Mouse (Mus musculus) CH12.LX (cell line): ENCODE measurements at regions not wholly inside any gene's neighbourhood (a gene's known extent, or its start where the extent isn't known, plus 50 kb on each side); places are given as distances from the start of the nearest gene placed in this dataset.

Source experiments
- DNase-seq: peaks from one replicate; pipeline ENCODE4 v3.0.0-alpha.2; 2013; ENCODE audit errors: extremely low read depth
- H3K27ac ChIP-seq: 2 replicates; pipeline ENCODE4 v1.5.1; 2012; ENCODE audit warnings: low read depth, mild to moderate bottlenecking, control low read depth, moderate library complexity; ENCODE audit not compliant: insufficient read depth
- H3K27me3 ChIP-seq: replicated peaks from 2 replicates; pipeline ENCODE3; 2012; ENCODE audit warnings: inconsistent platforms
- H3K36me3 ChIP-seq, 2 experiments: replicated peaks in 1 of 2; 2 replicates each; pipeline versions ENCODE3 to v1.6.1; 2012; ENCODE audit warnings: inconsistent platforms in 1 of 2, low read length in 1 of 2, mild to moderate bottlenecking in 1 of 2, mixed read lengths in 1 of 2, moderate library complexity in 1 of 2; ENCODE audit not compliant: control insufficient read depth in 1 of 2, insufficient read depth in 1 of 2
- H3K4me1 ChIP-seq, 2 experiments: 2 replicates each; pipeline ENCODE4 v1.6.1; 2012; ENCODE audit warnings: inconsistent platforms in 1 of 2, moderate library complexity in 1 of 2; ENCODE audit not compliant: insufficient read depth in 2 of 2, control insufficient read depth in 1 of 2
- H3K4me2 ChIP-seq: 2 replicates; pipeline ENCODE4 v1.6.1; 2012; ENCODE audit warnings: low read depth, mild to moderate bottlenecking, control low read depth; ENCODE audit not compliant: poor library complexity, insufficient read depth, severe bottlenecking
- H3K4me3 ChIP-seq, 3 experiments: fragments of 150-350 bp in 1 of 3; sonication (generic) in 1 of 3; replicated peaks in 1 of 3; 2 replicates each; pipeline versions ENCODE3 to v1.5.1; 2011 to 2012; ENCODE audit warnings: low read depth in 2 of 3, low read length in 2 of 3, mild to moderate bottlenecking in 2 of 3, moderate library complexity in 2 of 3, control low read depth in 1 of 3, improper control_type of control experiment in 1 of 3, inconsistent platforms in 1 of 3, mixed read lengths in 1 of 3; ENCODE audit not compliant: poor library complexity in 1 of 3
- H3K79me2 ChIP-seq: replicated peaks from 2 replicates; pipeline ENCODE4 v1.6.1; 2012; ENCODE audit warnings: mild to moderate bottlenecking, moderate library complexity; ENCODE audit not compliant: control insufficient read depth, poor library complexity, insufficient read depth, severe bottlenecking; ENCODE audit errors: extremely low read depth
- H3K9ac ChIP-seq: 2 replicates; pipeline ENCODE4 v1.6.1; 2012; ENCODE audit warnings: low read depth, mild to moderate bottlenecking, control low read depth, moderate library complexity; ENCODE audit not compliant: insufficient read depth
- H3K9me3 ChIP-seq: replicated peaks from 2 replicates; pipeline ENCODE3; 2012; ENCODE audit warnings: low read length, inconsistent platforms, mixed read lengths
- CTCF ChIP-seq, 2 experiments: IDR thresholded peaks in 1 of 2; conservative IDR thresholded peaks in 1 of 2; 2 replicates each; pipeline ENCODE4 v1.5.1; 2011 to 2012; ENCODE audit warnings: low read depth in 2 of 2, low read length in 2 of 2, improper control_type of control experiment in 1 of 2, inconsistent platforms in 1 of 2, mild to moderate bottlenecking in 1 of 2, moderate library complexity in 1 of 2
- MYC ChIP-seq: IDR thresholded peaks from 2 replicates; pipeline ENCODE4 v1.6.1; 2011; ENCODE audit warnings: low read depth, mild to moderate bottlenecking, improper control_type of control experiment, low read length
- NRF1 ChIP-seq: IDR thresholded peaks from 2 replicates; pipeline ENCODE4 v1.6.1; 2014; ENCODE audit warnings: low read depth, mild to moderate bottlenecking, inconsistent platforms, low read length, improper control_type of control experiment, moderate library complexity
- RAD21 ChIP-seq: IDR thresholded peaks from 2 replicates; pipeline ENCODE4 v1.6.1; 2011; ENCODE audit warnings: low read depth, mild to moderate bottlenecking, low read length, improper control_type of control experiment, moderate library complexity
- SMC3 ChIP-seq: IDR thresholded peaks from 2 replicates; pipeline ENCODE4 v1.6.1; 2011; ENCODE audit warnings: low read depth, low read length, improper control_type of control experiment
- dilution Hi-C: fragments of 300-500 bp; cut with MboI; formaldehyde crosslinking; loops from 2 replicates; pipeline ENCODE4 v1.14.3; 2020; ENCODE audit warnings: low sequenced_read_pairs; ENCODE audit not compliant: extremely low pct_unique_long_range_greater_than_20kb, extremely low pct_ligation_motif_present
- in situ Hi-C: fragments of 300-500 bp; cut with MboI; formaldehyde crosslinking; loops from 3 replicates; pipeline ENCODE4 v1.14.3; 2019; ENCODE audit warnings: low sequenced_read_pairs, low pct_ligation_motif_present, low pct_unique_long_range_greater_than_20kb, mixed read lengths

- H3K9ac ChIP-seq = no peak overlapping the region
- H3K4me2 ChIP-seq = no peak overlapping the region
- DNase-seq = peak; percentile 43
- no peaks in the 10 kb centered on the region for H3K27me3 ChIP-seq
- no peak overlapping the region for H3K4me3 ChIP-seq
- H3K4me1 ChIP-seq = peaks cover 0 to 5% of the 10 kb centered on the region in 2 experiments; a peak in 1 of 4 replicates
- no peak overlapping the region for H3K27ac ChIP-seq
- no peaks in the 10 kb centered on the region for H3K36me3 ChIP-seq
- dilution Hi-C loops (no loop called here), in situ Hi-C loops (loop anchor here (10.0 kb wide), 1 partner anchor 350 kb away; the partner anchor contains the start of gene Rtl9)
- H3K79me2 ChIP-seq = no peaks in the 10 kb centered on the region
- no peaks in the 10 kb centered on the region for H3K9me3 ChIP-seq
- TF ChIP-seq SMC3 (peak; percentile 68), RAD21 (peak; percentile 83), MYC (no peak), CTCF (conservative IDR thresholded peaks at IDR 0.05 in 1 of 2, IDR thresholded peaks at IDR 0.05 in 1 of 2; ENCODE audit: low read depth in 2 of 2, low read length in 2 of 2) (peak; percentile 33 to 73; a peak in 3 of 4 replicates), NRF1 (no peak)
Measured at GRCm38 (mm10) chrX:143444581-143444980, 50.5 kb upstream of the Chrdl1 start.
